8 mouse cellular contexts compared by ENCODE assay signal in genomic region chr6:50262310-50262709, GRCm38 (mm10). TPM values are rescaled to one million over a fixed set of nuclear protein-coding genes. Genes with fewer than 3 reads are reported as not detected.
A peak's percentile ranks its signal among the peaks of the same experiment; 100 is the strongest.
DNase-seq lines count a peak whose midpoint lies in the region; ATAC-seq and TF ChIP-seq lines count a peak whose summit lies in the region.

No protein-coding gene starts in this region.

- peak overlapping the region; percentile 73 for H3K4me3 ChIP-seq in layer of hippocampus, adult 2 months
- H3K4me3 ChIP-seq in embryonic facial prominence, embryonic 15.5 days (replicated peaks): peak overlapping the region; percentile 57
- H3K4me3 ChIP-seq in intestine, postnatal 0 days (ENCODE audit: low read depth, low read length): peak overlapping the region; percentile 50
- H3K4me3 ChIP-seq in neural tube, embryonic 14.5 days (ENCODE audit: low read depth, low read length): peak overlapping the region; percentile 45; the same call in 1 of the 2 replicates

- H3K9me3 ChIP-seq in embryonic facial prominence, embryonic 15.5 days (replicated peaks): no peaks in the 10 kb centered on the region
- H3K9me3 ChIP-seq in intestine, postnatal 0 days (ENCODE audit: control insufficient read depth): no peaks in the 10 kb centered on the region
- H3K9me3 ChIP-seq in neural tube, embryonic 14.5 days (ENCODE audit: control insufficient read depth, low read length): no peaks in the 10 kb centered on the region

- WGBS in embryonic facial prominence, embryonic 15.5 days: 22% methylated on average over 7 of the region's 7 CpGs
- 34% methylated on average over 7 of the region's 7 CpGs for WGBS in intestine, postnatal 0 days
- 26% methylated on average over 7 of the region's 7 CpGs for WGBS in neural tube, embryonic 14.5 days

- H3K9ac ChIP-seq in embryonic facial prominence, embryonic 15.5 days: peak overlapping the region; percentile 39; the same call in 1 of the 2 replicates
- H3K9ac ChIP-seq in intestine, postnatal 0 days (ENCODE audit: low read depth, low read length): no peak overlapping the region
- no peak overlapping the region for H3K9ac ChIP-seq in neural tube, embryonic 14.5 days (replicated peaks; ENCODE audit: low read depth, low read length)

- H3K4me2 ChIP-seq in embryonic facial prominence, embryonic 15.5 days (replicated peaks): peak overlapping the region; percentile 73
- peak overlapping the region; percentile 78 for H3K4me2 ChIP-seq in intestine, postnatal 0 days (replicated peaks; ENCODE audit: low read depth)
- peak overlapping the region; percentile 67 for H3K4me2 ChIP-seq in neural tube, embryonic 14.5 days (ENCODE audit: low read depth, low read length)

- H3K27ac ChIP-seq in layer of hippocampus, adult 2 months: peak overlapping the region; percentile 89; the same call in 1 of the 2 replicates
- peak overlapping the region; percentile 34; the same call in 1 of the 2 replicates for H3K27ac ChIP-seq in embryonic facial prominence, embryonic 15.5 days (replicated peaks)
- H3K27ac ChIP-seq in intestine, postnatal 0 days (ENCODE audit: low read depth, low read length): peak overlapping the region; percentile 23; the same call in 1 of the 2 replicates
- H3K27ac ChIP-seq in neural tube, embryonic 14.5 days (ENCODE audit: low read depth, low read length): no peak overlapping the region

- no peaks in the 10 kb centered on the region for H3K36me3 ChIP-seq in embryonic facial prominence, embryonic 15.5 days
- no peaks in the 10 kb centered on the region for H3K36me3 ChIP-seq in intestine, postnatal 0 days (ENCODE audit: control insufficient read depth, insufficient read depth)
- H3K36me3 ChIP-seq in neural tube, embryonic 14.5 days (ENCODE audit: control insufficient read depth, insufficient read depth, low read length): no peaks in the 10 kb centered on the region

- no peak for ATAC-seq in embryonic facial prominence, embryonic 15.5 days (ENCODE audit: insufficient number of reproducible peaks, low FRiP score, low TSS enrichment, low read depth)
- ATAC-seq in intestine, postnatal 0 days: no peak
- no peak; the same call in 1 of the 2 replicates for ATAC-seq in neural tube, embryonic 14.5 days (ENCODE audit: low read depth)
- no peak for ATAC-seq in monocyte, adult 5-6 weeks (replicated peaks; ENCODE audit: insufficient number of reproducible peaks, low FRiP score, low TSS enrichment, poor library complexity, severe bottlenecking)

- TF ChIP-seq CTCF in layer of hippocampus, adult 2 months (conservative IDR thresholded peaks at IDR 0.05): no peak
- no peak for TF ChIP-seq CTCF in intestine, postnatal 0 days (IDR thresholded peaks at IDR 0.05; ENCODE audit: low read depth)

- DNase-seq in layer of hippocampus, adult 2 months (ENCODE audit: low spot score in 2 of 2): no peak
- no peak for DNase-seq in layer of hippocampus, postnatal 14 days (ENCODE audit: low spot score in 2 of 2)
- DNase-seq in right cerebral cortex, adult 18-20 months: no peak
- DNase-seq in adrenal gland, adult 2 months: no peak

- H3K27me3 ChIP-seq in embryonic facial prominence, embryonic 15.5 days: no peaks in the 10 kb centered on the region
- no peaks in the 10 kb centered on the region for H3K27me3 ChIP-seq in intestine, postnatal 0 days (replicated peaks; ENCODE audit: control insufficient read depth, insufficient read depth, low read length)
- H3K27me3 ChIP-seq in neural tube, embryonic 14.5 days (ENCODE audit: control insufficient read depth, insufficient read depth, low read length): no peaks in the 10 kb centered on the region

- H3K4me1 ChIP-seq in embryonic facial prominence, embryonic 15.5 days: peaks cover 13% of the 10 kb centered on the region
- H3K4me1 ChIP-seq in intestine, postnatal 0 days (replicated peaks; ENCODE audit: control insufficient read depth, insufficient read depth, low read length): peaks cover 4% of the 10 kb centered on the region
- peaks cover 14% of the 10 kb centered on the region for H3K4me1 ChIP-seq in neural tube, embryonic 14.5 days (ENCODE audit: control insufficient read depth, insufficient read depth, low read length)

RNA-seq across cellular contexts. Expression of gene Gsdme, which starts 1.4 kb away (rescaled TPM):
- 10 to 100 TPM; 10.9 to 12.4 TPM for total RNA-seq in layer of hippocampus, adult 2 months (2021)
- 10 to 100 TPM; 11.6 to 12.7 TPM for total RNA-seq in layer of hippocampus, postnatal 14 days (2021)
- 30.7 and 31.0 TPM in 2 replicates for polyA plus RNA-seq in embryonic facial prominence, embryonic 15.5 days (2015; fragmentation: Nextera tagmentation; extraction: Ambion mirVana)
- 25.6 and 27.0 TPM in 2 replicates for polyA plus RNA-seq in intestine, postnatal 0 days (2015; fragmentation: Nextera tagmentation; extraction: Ambion mirVana)
- polyA plus RNA-seq in neural tube, embryonic 14.5 days (2014; fragmentation: Nextera tagmentation; extraction: Ambion mirVana): 93.9 and 99.0 TPM in 2 replicates
- total RNA-seq in monocyte, adult 5-6 weeks (2017): 6.6 to 13.2 TPM (median 9.0 TPM) in 3 replicates
- 1 to 10 TPM; 1.2 to 3.7 TPM for total RNA-seq in adrenal gland, adult 2 months (2021)
- polyA plus RNA-seq in adrenal gland, adult 2 months (2012; rRNA removed): 0.28 and 0.64 TPM in 2 replicates
